Mouse (Mus musculus) adipocyte (in vitro differentiated cells): Measurements from ENCODE around the gene Vegfb.
"Not testable (repeated sequence)": the region's sequence is repeated elsewhere in the genome, so short reads cannot be mapped to it uniquely, and the experiment has no call there.

ENCODE experiments used
- DNase-seq: peaks from one replicate; pipeline ENCODE4 v3.0.0-alpha.2; 2016; ENCODE audit warnings: low spot score

The Vegfb gene

DNA sequence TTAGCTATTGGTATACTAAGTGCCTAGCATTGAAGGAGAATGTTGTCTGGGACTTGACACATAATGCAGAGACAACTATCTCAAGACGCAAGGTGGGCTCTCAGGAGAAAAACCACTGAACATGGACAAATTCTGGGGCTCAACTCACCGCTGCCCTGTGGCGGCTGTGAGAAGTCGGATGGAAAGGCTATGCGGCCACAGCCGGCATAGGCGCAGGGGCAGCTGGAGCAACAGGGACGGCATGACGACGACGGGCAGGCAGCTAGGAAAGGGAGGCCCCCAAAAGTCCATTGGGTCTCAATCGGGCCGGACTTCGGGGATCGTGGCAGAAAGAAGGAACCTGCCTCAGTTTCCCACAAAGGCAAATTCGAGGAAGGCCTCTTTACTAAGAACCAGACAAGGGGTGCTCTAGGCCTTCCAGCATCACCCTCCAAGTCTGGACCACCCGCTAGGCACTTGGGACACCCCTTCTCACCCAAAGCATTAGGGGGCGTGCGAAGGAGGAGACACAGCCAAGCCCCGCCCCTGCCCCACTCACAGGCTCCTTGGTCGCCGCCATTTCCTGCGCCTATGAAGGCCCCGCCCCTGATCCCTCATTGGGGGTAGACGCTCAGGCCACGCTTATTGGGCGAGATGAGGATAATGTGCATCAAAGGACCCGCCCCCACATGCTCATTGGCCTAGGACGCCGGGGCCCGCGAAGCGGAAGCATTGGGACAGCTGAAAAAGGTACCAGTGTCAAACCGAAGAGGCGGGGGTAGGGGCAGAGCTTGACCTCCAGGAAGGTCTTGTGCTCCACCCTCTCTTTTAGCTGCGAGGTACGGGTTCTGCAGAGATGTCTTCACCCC is 4.8 kb upstream of the Vegfb start, which contains the start of gene Dnajc4:
TSS of gene Dnajc4 (minus strand) at position 562 of the 848 bp plus-strand sequence.
- DNase-seq: peak; percentile 97

DNA sequence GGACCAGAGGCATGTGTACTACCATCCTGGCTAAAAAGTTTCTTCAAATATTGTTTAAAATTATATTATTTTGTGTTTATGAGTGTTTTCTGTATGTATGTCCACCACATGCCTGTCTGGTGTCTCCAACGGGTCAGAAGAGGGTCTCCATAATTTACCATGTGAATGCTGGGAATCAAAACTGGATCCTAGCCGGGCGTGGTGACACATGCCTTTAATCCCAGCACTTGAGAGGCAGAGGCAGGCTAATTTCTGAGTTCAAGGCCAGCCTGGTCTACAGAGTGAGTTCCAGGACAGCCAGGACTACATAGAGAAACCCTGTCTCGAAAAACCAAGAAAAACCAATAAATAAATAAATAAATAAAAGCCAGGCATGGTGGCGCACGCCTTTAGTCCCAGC is 3.7 kb upstream of the Vegfb start:
- not testable (repeated sequence) for DNase-seq

DNA sequence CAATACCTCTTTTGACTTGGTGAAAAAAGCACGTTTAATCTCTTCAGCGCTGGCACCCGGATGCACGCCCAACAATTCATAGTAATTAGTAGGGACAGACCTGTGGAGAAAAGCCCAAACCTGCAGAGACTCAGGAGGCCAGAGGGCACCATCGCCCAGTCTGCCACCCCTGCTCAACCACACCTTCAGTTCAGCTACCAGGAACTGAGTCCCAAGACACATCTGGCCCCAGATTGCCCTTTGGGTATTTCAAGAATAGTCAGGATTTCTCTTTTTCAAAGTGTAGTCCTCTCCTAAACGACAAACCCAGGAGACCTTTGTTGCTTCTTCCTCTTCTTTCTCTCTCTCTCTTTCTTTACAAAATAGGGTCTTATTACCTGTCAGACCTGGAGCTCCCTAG is 3.3 kb upstream of the Vegfb start:
- no peak for DNase-seq

DNA sequence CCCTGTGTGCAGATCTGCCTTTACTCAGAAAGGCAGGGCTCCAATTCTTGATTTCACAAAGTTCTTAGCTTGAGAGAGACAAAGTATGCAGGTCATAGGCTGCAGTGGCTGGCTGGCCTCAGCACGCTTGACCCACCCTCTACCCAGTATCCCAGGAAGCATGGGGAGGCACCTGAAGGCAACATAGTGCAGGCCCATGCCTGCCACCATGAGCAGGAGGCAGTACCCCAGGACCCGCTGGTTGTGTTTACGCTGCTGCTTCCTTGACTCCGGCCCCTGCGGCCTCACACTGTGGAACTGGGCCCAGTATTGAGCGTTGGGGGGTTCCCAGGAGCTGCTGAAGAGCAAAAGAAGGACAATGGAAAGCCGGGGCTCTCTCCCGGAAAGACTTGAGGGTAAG is 1.8 kb upstream of the Vegfb start:
- peak; percentile 79 for DNase-seq

DNA sequence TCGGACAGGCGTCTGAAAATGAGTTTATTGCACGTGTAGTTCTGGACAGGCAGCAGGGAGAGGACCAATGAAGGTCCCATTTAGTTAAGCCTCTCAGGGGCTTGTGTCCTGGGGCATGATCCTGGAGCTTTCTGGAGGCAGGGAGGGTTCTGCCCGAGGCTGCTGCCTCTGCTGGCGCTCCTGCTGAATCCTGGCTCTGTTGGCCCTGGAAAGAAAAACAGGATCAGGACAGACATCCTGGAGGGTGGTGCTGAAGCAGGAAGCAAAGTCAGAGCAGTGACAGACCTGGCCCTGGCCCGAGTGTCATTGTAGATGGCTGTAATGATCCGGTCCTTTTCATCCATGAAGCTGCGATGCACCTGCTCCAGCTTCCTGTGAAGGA is 444 bp upstream of the Vegfb start:
- peak; percentile 56 for DNase-seq

DNA sequence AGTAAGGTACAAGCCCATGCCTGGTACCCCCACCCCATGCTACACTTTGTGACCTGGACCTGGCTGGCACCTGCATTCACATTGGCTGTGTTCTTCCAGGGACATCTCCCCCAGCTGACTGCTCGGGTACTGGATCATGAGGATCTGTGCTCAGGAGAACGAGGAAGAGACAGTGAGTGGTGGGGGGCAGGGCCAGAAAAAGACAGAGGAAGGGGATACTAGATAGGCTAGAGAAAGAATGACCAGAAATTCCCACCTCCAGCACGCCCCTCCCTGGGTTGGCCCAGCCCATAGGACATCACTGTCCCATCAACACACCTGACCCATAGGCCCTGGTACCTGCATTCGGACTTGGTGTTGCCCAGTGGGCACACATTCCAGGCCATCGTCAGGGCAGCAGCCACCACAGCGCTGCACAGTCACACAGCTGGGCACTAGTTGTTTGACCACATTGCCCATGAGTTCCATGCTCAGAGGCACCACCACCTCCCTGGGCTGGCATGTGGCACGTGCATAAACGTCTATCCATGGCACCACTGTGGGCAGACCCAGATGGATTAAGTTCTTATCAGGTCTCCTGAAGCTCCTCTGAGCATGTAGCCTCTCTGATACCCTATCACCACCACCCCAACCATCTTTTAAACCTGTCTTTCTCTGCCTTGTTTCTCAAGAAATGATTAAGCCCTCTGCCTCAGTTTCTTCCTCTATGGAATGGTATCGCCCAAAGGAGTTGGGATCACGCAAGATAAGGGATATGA is 1.3 kb downstream of the Vegfb start:
- DNase-seq: no peak

DNA sequence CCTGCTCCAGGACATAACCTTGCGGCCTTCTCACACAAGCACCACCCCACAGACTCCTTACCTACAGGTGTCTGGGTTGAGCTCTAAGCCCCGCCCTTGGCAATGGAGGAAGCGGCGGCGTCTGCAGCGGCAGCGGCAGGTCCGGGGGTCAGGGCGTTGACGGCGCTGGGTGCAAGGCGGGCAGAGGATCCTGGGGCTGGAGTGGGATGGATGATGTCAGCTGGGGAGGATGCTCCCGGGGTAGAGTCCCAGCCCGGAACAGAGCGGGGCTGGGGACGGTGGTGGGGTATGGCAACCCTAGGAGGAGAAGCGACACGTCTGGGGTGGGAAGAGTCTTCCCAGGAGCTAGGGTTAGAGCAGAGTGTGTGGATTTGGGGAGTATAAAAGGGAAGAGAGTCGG is 2.2 kb downstream of the Vegfb start:
- DNase-seq: no peak

DNA sequence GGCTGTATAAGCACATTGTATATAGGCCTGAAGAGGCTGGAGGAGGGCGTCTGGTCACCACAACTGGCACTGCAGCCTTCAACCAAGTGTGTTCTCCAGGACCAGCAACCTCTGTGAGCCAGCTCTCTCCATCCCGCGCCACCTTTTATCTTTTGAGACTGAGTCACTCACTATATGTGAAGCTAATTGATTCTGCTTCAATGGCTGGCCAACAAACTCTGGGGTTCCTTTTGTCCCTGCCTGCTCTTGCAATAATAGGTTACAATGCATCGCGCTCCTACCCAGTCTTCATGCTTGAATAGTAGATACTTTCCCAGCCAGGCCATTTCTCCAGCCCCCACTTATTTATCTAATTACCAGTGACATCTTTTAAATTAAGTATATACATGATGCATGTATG is 3.8 kb downstream of the Vegfb start:
- no peak for DNase-seq

DNA sequence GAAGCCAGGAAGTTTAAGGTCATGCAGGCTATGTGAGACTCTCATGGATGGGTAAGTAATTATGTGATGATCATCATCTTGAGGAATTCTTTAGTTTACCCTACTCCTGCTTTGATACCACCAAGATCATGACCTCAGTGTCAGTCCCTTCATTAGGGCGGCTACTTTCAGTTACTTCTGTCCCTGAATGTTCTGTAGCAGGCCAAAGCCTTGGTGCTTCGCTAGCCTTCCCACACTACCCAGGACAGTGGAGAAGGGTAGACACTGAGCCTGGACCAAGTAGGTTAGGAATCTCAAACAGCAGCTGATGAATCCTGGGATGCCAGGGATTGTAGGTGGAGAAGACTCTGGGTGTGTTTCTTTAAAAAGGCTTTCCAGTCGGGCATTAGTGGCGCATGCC is 6.0 kb downstream of the Vegfb start:
- no peak for DNase-seq

DNA sequence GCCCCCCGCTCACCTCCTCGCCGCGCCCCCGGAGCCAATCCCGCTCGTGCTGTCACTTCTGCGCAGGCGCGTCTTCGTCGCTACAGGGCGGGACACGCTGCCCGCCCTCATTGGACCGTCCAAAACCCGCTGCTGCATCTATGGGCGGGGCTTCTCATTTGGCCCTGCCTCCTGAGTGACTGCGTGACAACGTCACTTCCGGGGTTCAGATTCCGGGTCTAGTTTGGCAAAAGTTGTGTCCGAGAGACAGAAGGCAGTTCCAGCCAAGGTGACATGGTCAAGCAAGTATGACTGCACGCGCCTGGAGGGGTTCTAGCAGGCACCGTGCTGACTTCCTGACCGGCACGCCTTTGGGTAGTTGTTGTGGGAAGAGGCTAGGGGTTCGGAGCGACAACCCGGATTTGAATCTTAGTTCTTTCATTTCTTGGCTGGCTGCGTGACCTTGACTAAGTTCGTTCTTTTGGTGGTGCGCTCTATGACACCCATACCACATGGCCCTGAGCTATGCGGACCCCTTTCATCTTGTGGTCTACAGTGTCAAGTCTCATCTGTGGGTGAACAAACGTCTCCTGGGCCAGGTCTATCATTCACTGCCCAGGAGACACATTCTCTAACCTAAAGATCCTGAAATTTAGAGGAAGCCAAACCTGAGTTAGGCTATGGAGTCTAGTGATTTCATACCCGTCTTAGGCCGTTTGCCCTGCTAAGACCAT is 6.9 kb downstream of the Vegfb start, which contains the start of gene Fkbp2:
TSS of gene Fkbp2 (minus strand) at position 121 of the 713 bp plus-strand sequence.
- peak; percentile 100 for DNase-seq

DNA sequence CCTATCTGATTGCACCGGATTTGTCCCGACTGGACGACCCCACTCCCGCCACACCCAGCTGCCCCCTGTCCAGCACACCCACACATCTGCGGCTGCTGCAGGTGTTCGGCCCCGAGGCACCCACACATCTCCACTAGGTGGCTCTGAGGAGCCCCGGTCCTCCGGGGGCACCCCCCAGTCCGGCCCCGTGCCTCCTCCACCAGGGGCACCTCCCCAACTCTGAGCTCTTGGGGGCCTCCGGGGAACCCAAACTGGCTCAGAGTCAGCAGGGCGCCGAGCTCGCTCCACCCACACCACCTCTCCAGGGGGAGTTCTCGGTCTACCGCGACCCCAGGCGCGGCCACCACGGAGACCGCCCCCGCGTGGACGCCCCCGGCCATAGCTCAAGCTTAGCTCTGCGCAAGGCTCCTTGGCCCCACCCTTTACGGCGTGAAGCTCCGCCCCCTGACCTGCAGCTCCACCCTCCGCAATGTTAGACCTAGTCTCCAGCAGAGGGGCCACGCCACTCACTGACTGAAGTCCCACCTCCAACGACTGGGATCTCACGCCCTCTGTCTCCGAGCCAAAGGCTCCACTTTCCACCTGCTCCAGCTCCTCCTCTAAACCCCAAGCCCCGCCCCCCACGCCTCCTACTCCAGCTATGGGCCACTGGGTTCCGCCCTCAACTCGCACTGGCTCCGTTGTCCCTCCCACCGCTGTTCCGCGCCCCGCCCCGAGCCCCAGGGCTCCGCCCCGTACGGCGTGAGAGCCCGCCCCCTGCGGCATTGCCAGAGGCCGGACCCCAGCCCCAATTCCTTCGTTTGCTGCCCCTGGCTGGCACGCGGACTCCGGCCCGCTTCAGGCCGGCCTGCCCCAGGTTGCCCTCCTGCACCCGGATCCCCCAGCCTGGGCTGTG is 7.7 kb downstream of the Vegfb start:
- peak; percentile 100 for DNase-seq

DNA sequence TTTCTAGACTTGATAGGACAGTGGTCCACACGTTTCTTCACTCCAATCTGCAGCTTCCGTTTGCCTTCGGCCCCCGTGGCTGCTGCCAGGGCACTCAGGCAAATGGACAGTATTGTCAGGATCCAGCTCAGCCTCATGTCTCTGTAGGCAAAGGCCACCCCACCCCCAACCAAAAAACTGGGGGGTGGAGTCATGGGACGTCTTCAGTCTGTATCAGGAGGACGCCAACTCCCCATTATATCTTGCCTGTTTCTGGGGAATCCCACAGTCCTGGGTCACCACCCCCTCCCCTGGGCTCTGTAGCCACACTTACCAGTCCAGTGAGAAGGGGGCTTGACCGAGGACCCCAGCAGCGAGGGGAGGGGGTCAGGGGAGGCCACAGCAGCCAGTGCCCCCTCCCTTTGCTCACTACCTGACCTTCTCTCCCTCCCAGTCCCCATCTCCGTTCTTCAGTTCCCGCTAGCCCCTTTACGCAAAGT is 8.4 kb downstream of the Vegfb start:
- peak; percentile 84 for DNase-seq

DNA sequence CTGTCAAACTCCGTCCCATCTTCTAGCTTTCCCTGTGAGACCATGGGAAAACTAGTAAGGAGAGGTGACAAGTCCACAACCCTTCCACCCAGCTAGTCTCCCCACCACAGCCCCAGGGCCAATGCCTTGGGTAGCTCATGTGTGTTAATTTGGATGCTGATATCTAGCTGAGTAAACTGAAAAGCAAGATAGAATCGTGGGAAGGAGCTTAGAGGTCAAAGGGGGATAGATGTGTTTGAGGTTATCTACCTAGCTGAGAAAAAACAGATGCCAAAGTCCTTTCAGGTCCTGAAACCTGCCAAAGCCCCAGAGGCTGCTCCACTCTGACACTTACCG is 8.8 kb downstream of the Vegfb start:
- no peak for DNase-seq

DNA sequence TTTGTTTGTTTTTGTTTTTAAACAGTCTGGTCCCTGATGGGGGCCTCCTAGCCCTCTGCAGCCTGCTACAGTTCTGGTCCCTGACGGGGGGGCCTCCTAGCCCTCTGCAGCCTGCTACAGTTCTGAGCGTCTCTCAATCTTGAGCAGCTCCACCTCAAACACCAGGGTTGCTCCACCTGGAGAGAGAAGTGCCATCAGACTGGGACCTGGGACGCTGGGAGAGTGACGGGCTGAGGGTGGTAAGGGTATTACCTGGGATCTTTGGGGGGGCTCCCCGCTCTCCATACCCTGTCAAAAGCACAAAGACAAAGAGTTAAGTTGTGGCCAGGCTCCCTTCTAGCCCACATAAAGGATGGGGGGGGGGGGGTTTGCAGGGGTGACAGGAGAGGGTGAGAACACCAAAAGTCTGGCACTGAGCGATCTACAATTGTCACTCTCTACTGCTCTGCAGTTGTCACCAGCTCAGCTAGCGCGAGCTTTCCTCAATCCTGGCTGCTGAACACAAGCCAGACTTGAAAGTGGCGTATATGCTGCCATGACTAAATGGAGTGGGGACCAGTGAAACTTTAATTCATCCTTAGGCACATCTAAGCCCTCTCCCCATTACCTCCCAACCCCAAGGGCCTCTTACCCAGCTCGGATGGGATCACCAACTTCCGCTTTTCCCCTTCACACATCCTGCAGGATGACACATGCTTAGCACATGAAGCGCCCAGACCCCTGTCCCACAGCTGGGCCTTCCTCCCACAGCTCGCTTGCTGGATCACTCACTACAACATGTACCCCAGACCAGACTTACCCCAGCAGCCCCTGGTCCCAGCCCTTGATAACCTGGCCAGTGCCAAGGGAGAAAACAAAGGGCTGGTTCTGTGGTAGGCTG is 9.5 kb downstream of the Vegfb start:
- DNase-seq: no peak

DNA sequence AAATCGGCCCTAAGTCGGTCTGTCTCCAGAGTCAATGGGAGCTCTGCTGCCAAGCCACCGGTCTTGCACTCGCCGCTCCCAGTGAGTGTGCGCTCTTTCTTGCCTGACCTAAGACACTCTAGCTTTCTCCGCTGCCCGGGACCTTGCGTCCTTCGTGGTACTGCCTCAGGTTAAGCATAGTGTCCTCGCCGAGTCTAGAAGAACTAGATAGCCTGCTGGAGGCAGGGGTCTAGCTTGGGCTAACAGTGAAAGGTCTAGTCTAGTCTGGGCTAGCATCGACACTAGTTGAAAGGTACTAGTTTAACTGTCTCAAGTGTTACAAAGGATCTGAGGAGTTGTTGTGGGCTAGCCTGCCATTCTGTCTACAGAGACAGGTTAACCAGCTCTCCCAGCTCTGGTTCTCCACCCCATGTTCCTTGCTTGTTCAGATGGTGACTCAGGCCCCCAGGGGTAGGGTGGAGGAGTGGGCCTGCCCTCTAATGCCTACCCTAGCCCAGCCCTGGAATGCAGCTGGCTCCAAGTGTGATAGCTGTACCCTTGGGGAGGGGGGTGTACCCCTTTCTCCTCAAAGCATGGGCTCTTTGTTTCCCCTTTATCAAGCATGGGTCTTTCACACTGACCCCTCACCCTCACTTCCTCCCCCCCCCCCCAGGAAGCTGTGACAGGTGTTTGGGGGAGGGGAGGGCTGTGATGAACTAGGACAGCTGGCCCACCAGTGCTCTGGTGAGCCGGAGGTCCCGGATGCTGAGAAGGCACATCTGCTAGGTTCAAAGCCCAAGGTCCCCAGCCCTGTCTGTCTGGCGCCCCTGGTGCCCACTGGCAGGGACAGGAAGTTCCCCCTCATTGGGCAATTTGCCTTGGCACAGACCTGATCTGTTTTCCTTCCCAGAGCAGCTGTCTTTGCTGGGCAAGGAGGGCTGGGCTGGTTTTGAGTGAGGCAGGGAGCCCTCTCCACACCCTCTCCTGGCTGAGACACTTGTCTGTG is 11.6 kb downstream of the Vegfb start, which contains the start of gene Plcb3:
TSS of gene Plcb3 (minus strand) at position 934 of the 985 bp plus-strand sequence.
- DNase-seq: peak; percentile 89

DNA sequence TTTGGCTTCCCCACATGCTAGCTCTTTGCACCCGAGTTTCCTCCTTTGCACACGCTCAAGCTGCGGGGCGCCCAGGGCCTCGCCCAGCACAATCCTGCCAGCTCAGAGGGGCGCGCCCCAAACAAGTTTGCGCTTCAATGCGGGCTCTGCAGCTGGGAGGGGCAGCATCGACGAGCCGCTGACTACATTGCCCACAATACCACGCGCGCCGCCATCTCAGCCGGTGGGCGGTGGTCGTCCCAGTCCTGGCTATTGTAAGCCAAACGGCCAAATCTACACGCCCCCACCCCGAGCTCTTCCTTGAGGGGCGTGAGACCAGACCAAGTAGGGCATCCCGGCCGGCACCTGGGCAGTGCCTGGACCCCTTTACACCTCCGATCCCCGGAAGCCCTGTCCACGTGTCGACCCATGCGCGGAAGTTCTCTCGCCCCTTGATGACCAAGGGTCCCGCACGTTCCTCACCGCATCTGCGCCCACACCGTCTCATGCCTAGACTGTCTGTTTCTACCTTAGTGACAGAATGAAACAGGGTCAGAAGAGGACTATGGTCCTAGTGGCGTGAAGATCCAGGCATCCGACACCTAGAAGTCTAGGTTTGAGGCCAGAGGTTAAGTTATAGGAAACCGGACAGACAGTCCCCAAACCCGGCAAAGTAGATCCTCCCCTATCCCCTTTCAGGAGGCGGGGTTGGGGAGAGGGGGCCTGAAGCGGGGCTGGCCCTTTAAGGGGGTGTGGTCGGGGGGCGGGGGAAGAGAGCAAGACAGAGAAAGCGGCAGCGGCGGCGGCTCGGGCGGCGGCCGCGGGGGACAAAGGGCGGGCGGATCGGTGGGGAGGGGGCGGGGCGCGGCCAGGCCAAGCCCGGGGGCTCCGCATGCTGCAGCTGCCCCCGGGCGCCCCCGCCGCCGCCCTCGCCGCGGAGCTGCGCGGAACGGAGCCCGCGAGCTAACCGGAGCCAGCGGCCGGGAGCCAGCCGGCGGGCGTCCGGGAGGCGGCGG is 12.9 kb downstream of the Vegfb start, which contains the start of gene Ppp1r14b:
TSS of gene Ppp1r14b (plus strand) at position 758 of the 995 bp plus-strand sequence.
- DNase-seq: peak; percentile 90

DNA sequence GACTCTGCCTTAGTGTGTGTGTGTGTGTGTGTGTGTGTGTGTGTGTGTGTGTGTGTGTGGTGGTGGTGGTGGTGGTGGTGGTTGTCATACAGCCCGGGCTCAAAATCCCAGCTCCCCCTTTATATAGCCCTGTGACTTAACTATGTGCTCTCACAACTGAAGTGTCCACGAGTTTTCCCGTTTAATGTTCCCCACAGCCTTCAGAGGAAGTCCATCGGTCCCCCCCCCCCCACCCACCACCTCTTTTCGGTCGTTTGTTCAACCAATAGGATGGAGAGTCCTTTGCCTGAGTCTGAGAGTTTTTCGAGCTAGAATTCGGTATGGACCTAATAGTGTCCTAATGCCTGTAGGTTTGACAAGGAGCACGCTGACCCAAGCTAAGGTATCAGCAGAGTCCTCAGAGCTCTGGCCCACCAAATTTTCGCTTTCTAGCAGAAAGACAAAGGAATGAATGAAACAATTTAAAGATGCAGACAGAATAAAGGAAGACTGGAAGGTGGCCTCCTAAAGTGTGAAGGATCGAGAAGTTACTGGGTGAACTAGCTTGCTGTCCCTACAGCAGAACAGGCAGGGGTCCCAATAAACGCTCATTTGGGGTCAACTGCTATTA is 13.8 kb downstream of the Vegfb start:
- DNase-seq: no peak
